Mouse (Mus musculus) heart, adult 11 months (tissue): ENCODE results near the gene Sec22a.

Experiments
- DNase-seq: peaks from one replicate; pipeline ENCODE4 v3.0.0; 2022

Sec22a gene

GRCm38 (mm10) chr16:35363150-35364062 is at the start of gene Sec22a:
Gene Sec22a, minus strand, starts transcription at chr16:35363918.
- DNase-seq = peak; percentile 99

DNA sequence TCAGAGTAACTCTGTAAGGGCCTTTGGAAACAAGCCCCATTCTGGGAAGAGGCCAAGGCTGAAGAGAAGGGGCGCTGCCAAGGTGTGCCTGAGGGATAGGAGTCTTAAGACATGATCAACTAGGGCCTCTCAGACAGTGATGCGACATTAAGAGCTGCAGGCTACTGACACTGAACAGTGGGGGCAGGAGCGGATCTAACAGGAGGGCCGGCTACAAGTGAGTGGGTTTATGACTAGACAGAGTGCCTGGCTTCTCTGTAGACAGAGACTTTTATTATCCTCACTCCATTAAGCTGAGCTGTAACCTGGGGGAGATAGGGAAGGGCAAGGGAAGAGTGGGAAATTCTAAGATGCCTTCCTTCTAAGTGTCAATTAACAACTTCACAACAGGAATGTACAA is 43.0 kb upstream of the Sec22a start:
- peak; percentile 41 for DNase-seq

DNA sequence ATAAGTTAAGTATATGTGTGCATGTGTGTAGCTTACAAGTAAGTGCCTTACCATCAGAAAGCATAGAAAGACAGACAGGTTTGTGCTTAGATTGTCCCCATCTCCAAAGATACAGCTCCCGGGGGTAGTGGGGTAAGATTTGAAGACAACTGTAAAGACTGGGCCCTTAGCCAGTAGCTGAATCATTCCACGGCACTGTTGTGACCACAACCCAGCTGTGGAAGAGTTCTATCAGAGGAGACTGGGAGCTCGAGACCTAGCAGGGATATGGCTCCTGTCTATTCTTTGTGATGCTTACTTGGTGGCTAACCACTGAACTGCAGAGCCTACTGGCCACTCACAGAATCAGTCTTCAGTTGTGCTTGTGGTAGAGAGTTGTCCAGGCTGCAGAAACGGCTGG is 42.4 kb upstream of the Sec22a start:
- no peak for DNase-seq

DNA sequence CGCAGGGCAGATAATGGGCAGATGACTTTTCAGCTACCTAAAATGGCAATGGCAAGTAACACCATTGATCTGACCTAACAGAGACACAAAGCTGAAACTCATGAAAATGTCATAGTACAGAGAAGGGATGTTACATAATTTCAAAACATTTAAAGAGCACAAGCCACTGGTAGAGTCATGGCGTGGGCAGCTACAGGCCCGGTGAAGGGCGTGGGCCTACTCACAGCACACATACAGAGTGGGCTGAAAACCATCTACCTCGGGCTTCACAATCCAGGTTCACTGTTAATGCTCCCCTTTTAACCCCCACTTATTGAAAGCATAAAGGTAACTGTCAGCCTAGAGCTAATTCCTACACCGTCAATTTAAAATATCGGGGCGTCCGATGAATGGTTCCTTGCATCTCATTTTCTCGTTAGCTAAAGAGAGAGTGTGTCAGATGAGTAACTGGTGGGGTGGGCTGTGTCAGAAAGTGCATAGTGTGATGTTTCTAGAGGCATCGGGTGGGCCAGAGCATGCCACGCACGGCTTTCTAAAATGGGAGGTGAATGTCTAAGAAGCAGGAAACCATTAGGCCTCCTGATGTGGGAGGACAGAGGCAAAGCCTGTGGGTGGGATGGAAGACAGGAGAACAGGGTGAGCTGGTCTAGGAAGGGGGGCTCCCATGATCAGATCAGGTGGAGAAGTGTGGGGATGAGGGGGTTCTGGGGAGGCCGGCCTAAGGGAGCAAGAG is 41.8 kb upstream of the Sec22a start:
- peak; percentile 82 for DNase-seq

DNA sequence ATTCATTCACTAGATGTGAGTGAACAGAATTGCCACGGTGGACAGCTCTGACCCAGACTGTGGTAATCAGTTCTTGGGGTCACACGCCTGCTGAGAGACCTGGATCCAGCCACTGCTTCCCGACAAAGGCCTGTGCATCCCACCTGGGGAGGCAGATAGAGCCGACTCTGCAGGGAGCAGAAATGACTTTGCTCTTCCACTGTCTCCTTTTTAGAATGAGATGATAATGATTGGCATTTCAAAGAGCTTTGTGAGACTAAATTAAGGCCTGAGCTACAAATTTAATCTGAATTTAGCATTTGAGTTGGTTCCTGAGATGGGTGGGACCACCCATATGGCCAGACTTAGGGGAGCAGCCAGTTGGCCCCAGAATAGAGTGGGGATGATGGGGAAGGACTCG is 41.1 kb upstream of the Sec22a start:
- peak; percentile 21 for DNase-seq

GRCm38 (mm10) chr16:35403891-35404290 is 40.2 kb upstream of the Sec22a start:
- peak; percentile 85 for DNase-seq

DNA sequence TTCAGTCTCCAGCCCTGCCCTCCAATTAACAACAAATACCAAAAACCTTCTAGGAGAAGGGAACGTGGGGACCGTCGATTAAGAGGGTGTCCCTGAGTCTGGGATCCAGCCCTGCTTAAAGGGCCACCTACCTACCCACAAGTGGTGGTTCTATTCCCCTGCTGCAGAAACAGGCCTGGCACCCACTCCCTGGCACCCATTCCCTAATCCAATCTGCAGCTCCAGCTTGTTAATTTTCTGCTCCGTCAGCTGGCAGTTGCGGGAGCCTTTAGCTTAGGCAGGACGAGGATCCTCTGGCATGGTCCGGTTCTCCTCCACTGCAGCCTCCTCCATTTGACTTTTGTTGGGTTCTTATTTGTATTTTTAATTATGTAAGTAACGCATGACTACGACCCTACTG is 39.6 kb upstream of the Sec22a start:
- peak; percentile 71 for DNase-seq

GRCm38 (mm10) chr16:35392813-35393212 is 29.1 kb upstream of the Sec22a start:
- peak; percentile 52 for DNase-seq

- no peak for DNase-seq
Observed at GRCm38 (mm10) chr16:35385654-35386053, 21.9 kb upstream of the Sec22a start.

GRCm38 (mm10) chr16:35380048-35380447 is 16.3 kb upstream of the Sec22a start:
- DNase-seq = no peak

DNA sequence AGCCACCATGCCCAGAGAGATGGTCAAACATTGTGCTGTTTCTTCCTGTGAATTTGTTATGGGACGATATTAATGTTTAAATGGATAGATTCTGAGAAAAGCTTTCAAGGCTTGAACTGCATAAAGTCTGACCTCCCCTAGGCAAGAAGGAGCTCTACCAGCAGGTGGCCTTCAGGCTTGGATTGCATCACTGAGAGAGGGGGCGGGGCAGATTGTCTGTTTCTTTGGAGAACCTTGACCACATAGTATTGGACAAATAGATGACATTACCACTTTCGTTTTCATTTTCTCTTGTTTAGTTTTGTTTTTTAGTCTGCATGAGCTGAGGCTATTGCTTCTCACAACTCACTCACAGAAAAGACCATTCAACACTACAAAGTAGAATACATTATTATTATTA is 15.6 kb upstream of the Sec22a start:
- DNase-seq = no peak

- DNase-seq = no peak
Observed at GRCm38 (mm10) chr16:35364063-35364428, 328 bp upstream of the Sec22a start.

DNA sequence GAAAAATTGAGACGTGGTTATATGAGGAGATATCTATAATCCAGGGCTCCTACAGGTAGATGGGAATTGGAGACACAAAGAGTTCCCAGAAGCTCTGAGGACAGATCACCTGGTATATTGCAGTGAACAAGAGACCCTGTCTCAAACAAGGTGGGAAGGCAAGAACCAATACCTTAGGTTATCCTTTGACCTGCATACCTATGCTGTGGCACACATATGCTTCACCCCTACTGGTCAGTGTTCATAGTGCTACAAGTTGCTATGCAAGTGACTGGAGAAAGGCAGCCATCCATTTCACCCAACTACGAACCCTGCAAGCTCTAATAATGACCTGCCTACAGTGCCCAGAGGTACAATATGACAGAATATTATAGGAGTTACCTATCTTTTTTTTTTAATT is 1.5 kb downstream of the Sec22a start:
- peak; percentile 79 for DNase-seq

DNA sequence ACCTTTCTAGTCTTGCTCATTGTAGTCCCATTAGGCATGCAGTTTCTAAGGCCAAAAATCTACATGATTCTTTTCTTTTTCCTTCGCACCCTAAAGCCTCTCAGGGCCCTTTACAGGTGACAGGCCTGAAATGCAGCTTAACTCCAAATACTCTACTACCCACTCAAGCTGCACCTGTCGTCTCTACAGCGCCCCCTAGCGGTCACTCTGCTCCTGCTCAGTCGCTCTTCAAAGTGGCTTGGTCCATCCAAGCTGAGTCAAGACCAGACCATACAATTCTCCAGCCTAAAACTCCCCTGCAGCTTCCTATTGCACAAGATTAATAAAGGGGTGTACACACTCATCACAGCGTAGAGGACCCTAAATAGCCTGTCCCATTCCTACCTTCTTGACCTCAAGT is 3.1 kb downstream of the Sec22a start:
- no peak for DNase-seq

DNA sequence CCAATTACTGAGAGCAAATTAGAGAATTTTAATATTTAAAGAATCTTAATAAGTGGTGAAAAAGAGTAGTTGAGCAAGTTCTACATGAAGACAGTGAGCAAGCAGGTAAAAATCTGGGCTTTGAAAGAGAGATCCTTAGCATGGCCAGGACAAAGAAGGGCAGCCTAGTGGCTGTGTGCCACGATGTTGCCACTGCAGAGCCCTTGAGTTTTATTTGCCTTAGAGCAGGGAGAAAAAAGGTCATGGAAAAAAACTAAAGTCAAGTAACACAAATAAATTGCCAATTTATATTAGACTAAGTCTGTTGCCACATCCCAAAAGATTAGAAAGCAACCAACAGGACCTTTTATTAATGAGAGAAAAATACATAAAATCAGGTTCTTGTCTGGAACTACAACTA is 6.3 kb downstream of the Sec22a start:
- peak; percentile 88 for DNase-seq

- no peak for DNase-seq
Observed at GRCm38 (mm10) chr16:35330451-35330850, 33.3 kb downstream of the Sec22a start.

DNA sequence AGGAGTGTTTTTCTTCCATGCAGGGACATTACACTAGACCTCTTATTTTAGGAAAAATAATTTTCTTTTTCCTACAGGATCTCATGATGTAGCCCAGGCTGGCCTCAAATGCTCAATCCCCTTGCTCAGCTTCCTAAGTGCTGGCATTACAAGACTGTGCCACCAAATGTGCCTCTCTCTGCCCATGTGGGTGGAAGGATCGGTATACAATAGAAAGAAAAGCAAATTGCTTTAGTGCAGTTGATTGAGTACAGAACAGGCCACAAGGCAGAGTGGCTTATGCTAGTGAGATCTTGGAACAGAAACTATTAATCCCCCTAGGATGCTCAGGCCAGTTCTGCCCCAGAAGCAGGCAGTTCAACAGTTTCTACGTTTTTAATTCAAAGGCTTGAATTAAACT is 43.9 kb downstream of the Sec22a start:
- no peak for DNase-seq

DNA sequence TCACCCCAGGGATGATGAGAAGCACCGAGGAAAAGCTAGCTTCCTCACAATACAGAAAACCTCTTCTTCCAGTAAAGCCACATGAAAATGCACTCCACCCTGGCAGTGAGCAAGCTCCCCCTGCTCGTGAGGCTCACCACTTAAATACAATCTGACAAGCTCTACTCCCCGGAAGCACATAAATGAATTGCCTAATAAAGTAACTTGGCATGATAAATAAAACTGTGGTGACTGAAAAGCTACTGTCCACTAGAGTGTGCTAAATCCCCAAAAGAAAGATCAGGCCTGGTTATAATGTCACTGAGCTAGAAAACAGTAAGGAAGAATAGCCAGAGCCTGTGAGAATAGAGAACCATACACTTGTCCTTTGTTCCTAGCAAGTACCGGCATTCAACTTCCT is 44.4 kb downstream of the Sec22a start:
- DNase-seq = peak; percentile 70

DNA sequence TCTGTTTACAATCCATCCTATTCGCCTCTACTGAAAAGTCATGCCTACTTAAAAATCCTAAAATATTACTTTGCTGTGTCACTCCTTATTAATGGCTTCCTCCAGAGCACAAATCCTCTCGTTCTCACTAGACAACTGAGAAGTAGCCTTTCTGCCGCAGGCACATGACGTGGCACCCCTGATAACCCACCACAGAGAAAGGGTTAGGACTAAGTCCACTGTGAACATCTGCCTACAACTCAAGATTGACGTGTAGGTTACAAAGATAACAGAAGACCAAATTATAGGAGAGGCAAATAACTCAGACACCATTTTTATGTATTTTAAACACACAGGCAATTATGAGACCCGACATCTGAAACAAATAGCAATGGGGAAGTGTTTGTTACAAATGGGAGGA is 45.3 kb downstream of the Sec22a start:
- DNase-seq = peak; percentile 25

GRCm38 (mm10) chr16:35317460-35317859 is 46.3 kb downstream of the Sec22a start:
- DNase-seq = peak; percentile 4

DNA sequence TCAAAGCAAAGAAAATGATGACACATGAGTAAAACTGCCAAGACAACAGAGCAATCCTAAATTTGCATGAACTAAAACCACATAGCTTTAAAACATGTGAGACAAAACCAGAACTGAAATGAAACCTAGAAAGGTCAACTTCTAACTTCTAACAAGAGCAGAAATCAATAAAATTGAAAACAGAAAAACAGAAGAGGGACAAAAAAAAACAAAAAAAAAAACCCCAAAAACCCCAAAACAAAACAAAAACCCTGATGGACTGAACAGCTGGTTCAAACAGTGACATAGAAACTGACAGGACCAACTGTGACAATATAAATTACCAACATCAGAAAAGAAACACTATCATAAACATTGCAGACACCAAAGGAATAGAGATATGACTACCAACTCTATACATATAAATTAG is 46.9 kb downstream of the Sec22a start:
- no peak for DNase-seq

DNA sequence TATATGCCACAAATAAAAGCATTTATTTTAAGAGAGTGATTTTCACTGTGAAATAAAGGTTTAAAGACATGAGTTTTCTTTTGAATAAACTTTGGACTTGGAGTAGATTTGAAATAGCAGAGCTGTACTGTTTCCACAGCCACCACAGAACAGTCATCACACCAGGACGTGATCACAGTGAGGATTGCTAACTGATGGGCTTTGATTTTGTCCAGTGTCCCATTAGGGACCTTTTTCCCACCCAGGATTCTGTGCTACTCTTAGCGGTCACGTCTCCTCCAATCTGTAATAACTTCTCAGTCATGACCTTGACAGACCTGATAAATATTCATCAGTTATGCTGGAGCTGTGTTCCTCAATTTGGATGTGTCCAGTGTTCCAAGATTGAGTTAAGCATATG is 48.2 kb downstream of the Sec22a start:
- DNase-seq = peak; percentile 25

GRCm38 (mm10) chr16:35311586-35311985 is 52.1 kb downstream of the Sec22a start:
- peak; percentile 80 for DNase-seq

DNA sequence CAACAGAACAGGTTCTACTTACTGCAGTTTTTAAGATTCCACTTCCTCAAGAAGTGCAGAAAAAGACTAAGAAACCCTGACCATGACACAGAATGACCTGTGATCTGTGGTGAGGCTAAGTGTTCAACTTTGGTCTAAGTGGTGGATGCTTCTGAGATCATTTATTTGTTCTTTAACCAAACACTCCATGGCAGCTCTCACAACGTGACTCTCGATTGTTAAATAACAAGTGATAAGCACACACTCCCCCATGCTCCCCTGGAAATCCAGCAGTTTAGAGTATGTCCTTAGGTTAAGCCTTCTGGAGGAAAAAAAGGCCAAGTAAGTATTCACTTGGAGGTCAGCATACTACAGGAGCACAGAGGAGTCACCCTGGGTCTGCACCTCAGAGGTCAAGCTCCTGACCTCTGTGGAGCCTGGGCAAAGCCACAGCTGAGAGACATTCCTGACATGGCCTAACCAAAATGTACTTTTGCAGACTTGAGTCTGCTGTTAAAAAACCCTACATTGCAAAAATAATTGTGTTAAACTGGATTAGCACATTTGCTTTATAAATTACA is 53.1 kb downstream of the Sec22a start:
- peak; percentile 73 for DNase-seq
